Mouse (Mus musculus) v-Abl transformed pro-B cells (cell line): ENCODE measurements around the gene Ptpru.

Source experiments
- in situ Hi-C, 2 experiments: fragments of 400-800 bp; cut with MboI; formaldehyde crosslinking; loops; one replicate each; pipeline ENCODE4 v1.15.1; 2025; ENCODE audit not compliant: unreplicated experiment in 2 of 2

The Ptpru gene

GRCm38 (mm10) chr4:131719151-131719550 is 118.9 kb downstream of the Ptpru start:
- in situ Hi-C loops, result no loop called here
